Mouse (Mus musculus) heart, adult 2 months (tissue): ENCODE measurements around the gene Macrod2. TPM values are rescaled to one million over a fixed set of nuclear protein-coding genes. Genes with fewer than 3 reads are reported as not detected.

ENCODE experiments used
- DNase-seq, 2 experiments: peaks; one replicate each; pipeline ENCODE4 v3.0.0; 2021
- H3K27ac ChIP-seq: fragments of 200-600 bp; 2 replicates; pipeline ENCODE4 v1.8.1; 2022
- H3K27me3 ChIP-seq: fragments of 200-500 bp; 2 replicates; pipeline ENCODE4 v1.6.1; 2012; ENCODE audit warnings: mild to moderate bottlenecking, low read length, inconsistent platforms, mixed read lengths; ENCODE audit not compliant: control insufficient read depth, insufficient read depth
- H3K36me3 ChIP-seq: fragments of 200-500 bp; 2 replicates; pipeline ENCODE4 v1.6.1; 2012; ENCODE audit warnings: low read length, inconsistent platforms; ENCODE audit not compliant: control insufficient read depth, insufficient read depth
- H3K4me1 ChIP-seq: fragments of 200-500 bp; 2 replicates; pipeline ENCODE4 v1.6.1; 2011; ENCODE audit warnings: low read length; ENCODE audit not compliant: control insufficient read depth, insufficient read depth
- H3K4me3 ChIP-seq: fragments of 200-600 bp; 2 replicates; pipeline ENCODE4 v1.8.1; 2022
- H3K79me2 ChIP-seq: fragments of 200-500 bp; replicated peaks from 2 replicates; pipeline ENCODE4 v1.6.1; 2012; ENCODE audit warnings: mild to moderate bottlenecking, inconsistent platforms, low read length, moderate library complexity, mixed read lengths; ENCODE audit not compliant: control insufficient read depth, insufficient read depth
- H3K9ac ChIP-seq: fragments of 200-500 bp; 2 replicates; pipeline ENCODE4 v1.6.1; 2012; ENCODE audit warnings: low read depth, mild to moderate bottlenecking, control low read depth, inconsistent platforms, low read length, mixed read lengths
- CTCF ChIP-seq: fragments of 200-600 bp; IDR thresholded peaks from 2 replicates; pipeline ENCODE4 v1.8.1; 2022; ENCODE audit warnings: antibody characterized with exemption, mild to moderate bottlenecking, moderate library complexity
- EP300 ChIP-seq: fragments of 200-500 bp; IDR thresholded peaks from 2 replicates; pipeline ENCODE4 v1.6.1; 2011; ENCODE audit warnings: low read depth, low read length, control low read depth; ENCODE audit not compliant: insufficient read depth
- POLR2A ChIP-seq: fragments of 200-500 bp; IDR thresholded peaks from 2 replicates; pipeline ENCODE4 v1.6.1; 2011; ENCODE audit warnings: mild to moderate bottlenecking, low read depth, low read length, control low read depth; ENCODE audit not compliant: insufficient read depth
- WGBS: fragments of 180-500 bp; shearing (Covaris S2); methylation state at CpG from one replicate; pipeline ENCODE4 v1.1.7; 2018; 5-methylcytosine and 5-hydroxymethylcytosine counted together
- intact Hi-C: fragments of 180-260 bp; cut with DNase I; formaldehyde crosslinking; loops from one replicate; pipeline ENCODE4 v1.15.1; 2025
- polyA plus RNA-seq: library from polyadenylated mRNA; depleted of rRNA; stranded (reverse); fragments of >200 nt; gene quantifications from 2 replicates; pipeline ENCODE4 v1.2.3, GENCODE M21; 2012
- total RNA-seq, 2 experiments: library from RNA; stranded (reverse); gene quantifications; 2 replicates each; pipeline ENCODE4 v1.2.3; 2021

The Macrod2 gene
- total and polyA plus RNA-seq, 3 experiments: 2.3 to 9.7 (median 8.5) TPM

DNA sequence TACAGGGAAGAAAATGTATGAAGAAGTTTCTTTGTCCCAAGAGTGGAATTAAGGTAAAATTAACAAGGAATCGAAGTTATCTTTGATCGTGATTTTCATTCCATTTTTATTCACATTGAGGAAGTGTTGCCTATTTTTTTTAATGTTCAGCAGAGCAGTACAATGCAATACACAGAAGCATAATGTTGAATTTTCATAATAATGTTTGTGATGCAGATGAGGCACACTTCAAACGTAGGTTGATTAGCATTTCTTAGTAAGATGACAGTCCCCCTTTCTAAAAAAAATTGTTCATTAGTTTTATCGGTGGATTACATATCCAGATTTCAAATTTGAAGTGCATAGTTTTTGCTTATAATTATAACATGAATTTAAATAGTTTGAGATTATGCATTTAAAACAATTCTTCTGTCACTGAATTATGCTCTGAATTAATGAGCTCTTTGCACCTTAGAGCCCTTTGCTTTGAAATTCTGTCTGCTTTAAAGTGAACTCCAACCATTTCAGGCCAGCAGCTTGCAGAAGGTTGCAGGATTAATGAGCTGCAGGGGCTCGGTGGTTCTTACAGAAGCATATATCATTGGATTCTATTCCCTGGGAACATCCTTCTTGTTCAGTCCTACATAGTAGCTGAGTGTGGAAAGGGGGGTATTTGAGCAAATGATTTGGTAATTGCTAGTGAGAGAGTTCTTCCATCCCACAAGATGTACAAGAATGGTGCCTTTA, 787.1 kb downstream of the Macrod2 start:
- H3K27ac ChIP-seq: no peak overlapping the region
- no peak for DNase-seq
- H3K9ac ChIP-seq: no peak overlapping the region
- no peaks in the 10 kb centered on the region for H3K27me3 ChIP-seq
- intact Hi-C loops: no loop called here
- WGBS: 84% methylated on average over 5 of the region's 5 CpGs
- H3K4me1 ChIP-seq: no peaks in the 10 kb centered on the region
- no peaks in the 10 kb centered on the region for H3K79me2 ChIP-seq
- TF ChIP-seq POLR2A (no peak), CTCF (no peak), EP300 (no peak)
- no peaks in the 10 kb centered on the region for H3K36me3 ChIP-seq
- H3K4me3 ChIP-seq: no peak overlapping the region

GRCm38 (mm10) chr2:141194476-141194875, 799.4 kb downstream of the Macrod2 start:
- Histone ChIP-seq H3K36me3 (no peaks in the 10 kb centered on the region), H3K79me2 (no peaks in the 10 kb centered on the region), H3K4me1 (no peaks in the 10 kb centered on the region), H3K27me3 (no peaks in the 10 kb centered on the region), H3K9ac (no peak overlapping the region), H3K27ac (no peak overlapping the region), H3K4me3 (no peak overlapping the region)
- no peak for DNase-seq
- TF ChIP-seq POLR2A (no peak), EP300 (no peak), CTCF (no peak)
- intact Hi-C loops: no loop called here

DNA sequence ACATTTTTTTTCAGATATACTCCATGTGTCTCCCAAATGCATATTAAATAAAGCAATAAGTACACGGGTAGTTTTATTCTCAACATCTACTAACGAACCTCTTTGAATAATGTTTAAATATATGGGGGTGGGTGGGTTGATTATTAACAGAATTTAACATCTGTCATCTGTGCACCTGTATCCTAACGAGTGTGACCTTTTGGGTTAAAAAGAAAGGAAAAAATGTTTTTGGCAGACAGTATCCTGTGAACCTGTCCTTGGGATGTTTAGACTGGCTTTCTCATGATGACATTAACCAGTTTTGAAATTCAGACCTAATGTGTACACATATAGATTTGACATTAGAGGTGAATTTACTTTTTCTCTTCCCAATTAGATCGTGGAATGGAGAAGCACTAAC, 805.4 kb downstream of the Macrod2 start:
- DNase-seq: no peak
- H3K9ac ChIP-seq: no peak overlapping the region
- WGBS: 86% methylated on average over 4 of the region's 4 CpGs
- intact Hi-C loops: no loop called here
- no peaks in the 10 kb centered on the region for H3K4me1 ChIP-seq
- no peaks in the 10 kb centered on the region for H3K79me2 ChIP-seq
- no peaks in the 10 kb centered on the region for H3K27me3 ChIP-seq
- no peak for TF ChIP-seq EP300
- TF ChIP-seq POLR2A: no peak
- TF ChIP-seq CTCF: no peak
- no peaks in the 10 kb centered on the region for H3K36me3 ChIP-seq
- no peak overlapping the region for H3K27ac ChIP-seq
- no peak overlapping the region for H3K4me3 ChIP-seq

DNA sequence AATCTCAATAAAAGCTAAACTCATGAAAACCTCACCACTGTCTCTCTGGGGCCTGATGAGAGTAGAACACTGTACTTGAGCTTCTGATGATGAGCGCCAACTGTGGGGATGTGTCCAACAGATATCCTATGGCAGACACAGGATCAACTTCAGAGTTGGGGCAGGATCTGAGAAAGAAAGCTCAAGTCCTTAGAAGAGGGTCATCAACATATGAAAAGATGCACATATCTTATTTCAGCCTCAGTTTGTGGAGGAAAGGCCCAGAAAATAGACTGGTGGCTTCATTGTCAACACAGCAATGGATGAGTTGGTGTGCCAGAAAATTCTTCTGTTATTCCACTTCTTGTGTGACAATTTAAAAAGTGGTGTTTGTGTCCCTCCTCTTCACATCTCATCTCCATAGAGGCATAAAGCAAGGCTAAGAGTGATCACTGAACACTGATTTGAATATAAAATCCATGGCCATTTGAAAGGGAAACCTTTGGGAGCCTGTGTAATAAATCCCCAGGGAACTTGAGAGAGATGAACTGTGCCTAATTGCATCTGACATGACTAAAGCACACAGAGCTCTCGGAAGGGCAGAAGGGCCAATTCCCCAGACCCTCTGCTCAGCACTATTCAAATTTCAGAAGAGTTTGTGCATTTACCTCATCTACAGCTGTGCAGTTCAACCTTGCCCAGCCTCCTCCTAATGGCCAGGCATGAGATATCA, 806.4 kb downstream of the Macrod2 start:
- intact Hi-C loops: no loop called here
- Histone ChIP-seq H3K36me3 (no peaks in the 10 kb centered on the region), H3K27me3 (no peaks in the 10 kb centered on the region), H3K4me3 (no peak overlapping the region), H3K4me1 (no peaks in the 10 kb centered on the region), H3K79me2 (no peaks in the 10 kb centered on the region), H3K27ac (no peak overlapping the region), H3K9ac (no peak overlapping the region)
- TF ChIP-seq EP300 (no peak), CTCF (no peak), POLR2A (no peak)
- no peak for DNase-seq
- 93% methylated on average over 2 of the region's 2 CpGs for WGBS

DNA sequence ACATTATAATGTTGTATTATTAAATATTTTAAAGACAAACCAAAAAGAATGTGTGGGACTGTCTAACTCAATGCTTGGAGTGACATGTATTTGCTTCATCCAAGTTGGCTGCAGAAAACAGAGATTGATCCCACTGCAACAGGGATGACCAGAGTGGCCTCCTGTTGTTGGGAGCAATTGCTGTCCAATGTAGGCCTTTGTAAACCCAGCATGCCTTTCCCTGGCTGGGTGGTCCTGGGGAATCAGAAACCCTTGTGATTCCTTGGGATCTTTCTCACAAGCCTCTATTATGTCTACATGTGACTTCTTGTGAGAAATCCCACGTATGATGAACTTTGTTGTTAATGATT, 806.9 kb downstream of the Macrod2 start:
- intact Hi-C loops: no loop called here
- H3K27me3 ChIP-seq: no peaks in the 10 kb centered on the region
- no peak overlapping the region for H3K27ac ChIP-seq
- no peaks in the 10 kb centered on the region for H3K36me3 ChIP-seq
- H3K79me2 ChIP-seq: no peaks in the 10 kb centered on the region
- DNase-seq: no peak
- H3K4me1 ChIP-seq: no peaks in the 10 kb centered on the region
- 73% methylated on average over 1 of the region's 1 CpGs for WGBS
- no peak overlapping the region for H3K4me3 ChIP-seq
- H3K9ac ChIP-seq: no peak overlapping the region
- TF ChIP-seq CTCF (no peak), EP300 (no peak), POLR2A (no peak)

DNA sequence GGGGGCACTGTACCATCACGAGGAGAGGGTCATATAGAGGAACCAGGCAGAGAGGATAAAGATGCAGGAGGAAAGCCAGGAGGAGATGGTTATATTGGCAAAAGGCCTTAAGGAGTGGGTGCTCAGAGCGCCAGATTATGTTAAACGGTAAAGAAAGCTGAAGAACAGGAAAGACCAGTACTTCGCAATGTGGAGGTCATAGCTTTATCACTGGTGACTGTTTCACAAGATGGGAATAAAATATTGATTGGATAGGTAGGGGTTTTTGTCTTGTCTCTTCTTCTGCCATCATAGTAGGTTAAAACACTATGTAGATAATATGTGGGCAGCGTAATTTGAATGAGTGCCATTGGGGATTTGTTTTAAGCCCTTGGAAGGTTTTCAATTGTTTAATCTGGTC, 816.2 kb downstream of the Macrod2 start:
- intact Hi-C loops: no loop called here

More for the DNA sequence above, 816.2 kb downstream of the Macrod2 start:
- H3K4me1 ChIP-seq: no peaks in the 10 kb centered on the region
- 79% methylated on average over 5 of the region's 5 CpGs for WGBS
- DNase-seq: no peak
- H3K27me3 ChIP-seq: no peaks in the 10 kb centered on the region
- H3K4me3 ChIP-seq: no peak overlapping the region
- H3K79me2 ChIP-seq: no peaks in the 10 kb centered on the region
- TF ChIP-seq POLR2A (no peak), EP300 (no peak)
- H3K9ac ChIP-seq: no peak overlapping the region
- H3K36me3 ChIP-seq: no peaks in the 10 kb centered on the region
- H3K27ac ChIP-seq: no peak overlapping the region
